Mouse (Mus musculus): Measurements from ENCODE around the gene Stpg3. TPM values are rescaled to one million over a fixed set of nuclear protein-coding genes. Genes with fewer than 3 reads are reported as not detected.

The Stpg3 gene
- polyA plus RNA-seq, 1 experiment from 2014 or later, result not detected

GRCm38 (mm10) chr2:25233421-25233820, 19.0 kb upstream of the Stpg3 start:
- Histone ChIP-seq H3K4me2 (replicated peaks) (no peak overlapping the region), H3K4me3 (no peak overlapping the region), H3K36me3 (no peaks in the 10 kb centered on the region), H3K27ac (no peak overlapping the region), H3K4me1 (peaks cover 6% of the 10 kb centered on the region), H3K27me3 (peaks cover 23% of the 10 kb centered on the region), H3K9me3 (replicated peaks) (no peaks in the 10 kb centered on the region), H3K9ac (no peak overlapping the region)
- whole genome bisulfite sequencing, result 85% methylated on average over 4 of the region's 4 CpGs
- ATAC-seq (ENCODE audit: low FRiP score), result no peak

- no peak for ATAC-seq (ENCODE audit: low FRiP score)
- H3K27me3 ChIP-seq, result peaks cover 19% of the 10 kb centered on the region
These were observed 16.6 kb upstream of the Stpg3 start for GRCm38 (mm10) chr2:25231038-25231437.

GRCm38 (mm10) chr2:25230581-25230980, 16.1 kb upstream of the Stpg3 start:
- H3K9ac ChIP-seq, result no peak overlapping the region
- no peaks in the 10 kb centered on the region for H3K9me3 ChIP-seq (replicated peaks)
- 87% methylated on average over 7 of the region's 7 CpGs for WGBS
- no peaks in the 10 kb centered on the region for H3K36me3 ChIP-seq
- H3K27me3 ChIP-seq, result peaks cover 18% of the 10 kb centered on the region
- no peak overlapping the region for H3K4me3 ChIP-seq
- H3K4me1 ChIP-seq, result peaks cover 10% of the 10 kb centered on the region
- no peak overlapping the region for H3K4me2 ChIP-seq (replicated peaks)
- no peak for ATAC-seq (ENCODE audit: low FRiP score)
- no peak overlapping the region for H3K27ac ChIP-seq

More at GRCm38 (mm10) chr2:25231038-25231437, 16.6 kb upstream of the Stpg3 start:
- no peaks in the 10 kb centered on the region for H3K36me3 ChIP-seq
- no peak overlapping the region for H3K27ac ChIP-seq
- 60% methylated on average over 12 of the region's 12 CpGs for WGBS
- no peak overlapping the region for H3K4me3 ChIP-seq
- peaks cover 7% of the 10 kb centered on the region for H3K4me1 ChIP-seq
- H3K4me2 ChIP-seq (replicated peaks), result no peak overlapping the region
- H3K9me3 ChIP-seq (replicated peaks), result no peaks in the 10 kb centered on the region
- H3K9ac ChIP-seq, result no peak overlapping the region

GRCm38 (mm10) chr2:25229582-25229981, 15.1 kb upstream of the Stpg3 start:
- H3K4me1 ChIP-seq, result peaks cover 12% of the 10 kb centered on the region
- H3K9me3 ChIP-seq (replicated peaks), result no peaks in the 10 kb centered on the region
- ATAC-seq (ENCODE audit: low FRiP score), result no peak
- no peak overlapping the region for H3K27ac ChIP-seq
- H3K36me3 ChIP-seq, result no peaks in the 10 kb centered on the region
- WGBS, result 85% methylated on average over 5 of the region's 5 CpGs
- no peak overlapping the region for H3K9ac ChIP-seq
- H3K4me2 ChIP-seq (replicated peaks), result no peak overlapping the region
- peaks cover 18% of the 10 kb centered on the region for H3K27me3 ChIP-seq
- no peak overlapping the region for H3K4me3 ChIP-seq

- no peak overlapping the region for H3K4me3 ChIP-seq
- ATAC-seq (ENCODE audit: low FRiP score), result no peak
- H3K9ac ChIP-seq, result peak overlapping the region; percentile 8; the same call in 1 of the 2 replicates
- 74% methylated on average over 6 of the region's 6 CpGs for WGBS
- peaks cover 13% of the 10 kb centered on the region for H3K27me3 ChIP-seq
- H3K4me2 ChIP-seq (replicated peaks), result peak overlapping the region; percentile 34; the same call in 1 of the 2 replicates
- no peaks in the 10 kb centered on the region for H3K9me3 ChIP-seq (replicated peaks)
- H3K4me1 ChIP-seq, result peaks cover 12% of the 10 kb centered on the region
- H3K36me3 ChIP-seq, result no peaks in the 10 kb centered on the region
- 0 out of 2 replicates have a peak overlapping the region, but pooled peaks have one; percentile 31 for H3K27ac ChIP-seq
These were observed 14.6 kb upstream of the Stpg3 start for GRCm38 (mm10) chr2:25228995-25229530.

- Histone ChIP-seq H3K27me3 (peaks cover 10% of the 10 kb centered on the region), H3K4me3 (0 out of 2 replicates have a peak overlapping the region, but pooled peaks have one; percentile 6), H3K4me1 (peaks cover 16% of the 10 kb centered on the region), H3K9ac (peak overlapping the region; percentile 8; the same call in 1 of the 2 replicates), H3K9me3 (replicated peaks) (no peaks in the 10 kb centered on the region), H3K36me3 (no peaks in the 10 kb centered on the region), H3K27ac (peak overlapping the region; percentile 31; the same call in 1 of the 2 replicates), H3K4me2 (replicated peaks) (peak overlapping the region; percentile 34)
- 2% methylated on average over 7 of the region's 7 CpGs for WGBS
- ATAC-seq (ENCODE audit: low FRiP score), result no peak
These were observed 14.0 kb upstream of the Stpg3 start for GRCm38 (mm10) chr2:25228431-25228889.

GRCm38 (mm10) chr2:25227406-25227805, 13.0 kb upstream of the Stpg3 start:
- H3K9ac ChIP-seq, result no peak overlapping the region

GRCm38 (mm10) chr2:25226864-25227263, 12.4 kb upstream of the Stpg3 start:
- no peak overlapping the region for H3K27ac ChIP-seq

More at GRCm38 (mm10) chr2:25227406-25227805, 13.0 kb upstream of the Stpg3 start:
- ATAC-seq (ENCODE audit: low FRiP score), result no peak
- 87% methylated on average over 4 of the region's 4 CpGs for WGBS
- Histone ChIP-seq H3K36me3 (no peaks in the 10 kb centered on the region), H3K4me1 (peaks cover 20% of the 10 kb centered on the region), H3K9me3 (replicated peaks) (no peaks in the 10 kb centered on the region), H3K27ac (no peak overlapping the region), H3K4me2 (replicated peaks) (no peak overlapping the region), H3K4me3 (no peak overlapping the region), H3K27me3 (peaks cover 10% of the 10 kb centered on the region)

GRCm38 (mm10) chr2:25225811-25226379, 11.5 kb upstream of the Stpg3 start:
- Histone ChIP-seq H3K9me3 (replicated peaks) (no peaks in the 10 kb centered on the region), H3K27ac (peak overlapping the region; percentile 97), H3K4me2 (replicated peaks) (peak overlapping the region; percentile 59), H3K4me1 (peaks cover 23% of the 10 kb centered on the region), H3K27me3 (0 out of 2 replicates have a peak, but pooled peaks cover 2% of the 10 kb centered on the region), H3K4me3 (no peak overlapping the region; the same call in 1 of the 2 replicates), H3K36me3 (peaks cover 5% of the 10 kb centered on the region), H3K9ac (no peak overlapping the region)
- WGBS, result 76% methylated on average over 8 of the region's 8 CpGs
- no peak for ATAC-seq (ENCODE audit: low FRiP score)

More at GRCm38 (mm10) chr2:25226864-25227263, 12.4 kb upstream of the Stpg3 start:
- peaks cover 8% of the 10 kb centered on the region for H3K27me3 ChIP-seq
- H3K4me3 ChIP-seq, result no peak overlapping the region
- H3K36me3 ChIP-seq, result peaks cover 1% of the 10 kb centered on the region
- H3K4me2 ChIP-seq (replicated peaks), result no peak overlapping the region
- peaks cover 20% of the 10 kb centered on the region for H3K4me1 ChIP-seq
- no peak for ATAC-seq (ENCODE audit: low FRiP score)
- no peak overlapping the region for H3K9ac ChIP-seq
- no peaks in the 10 kb centered on the region for H3K9me3 ChIP-seq (replicated peaks)
- WGBS, result 88% methylated on average over 5 of the region's 5 CpGs

GRCm38 (mm10) chr2:25224766-25225752, 10.6 kb upstream of the Stpg3 start:
- Histone ChIP-seq H3K9ac (peak overlapping the region; percentile 69), H3K4me2 (replicated peaks) (peak overlapping the region; percentile 59), H3K36me3 (peaks cover 5% of the 10 kb centered on the region), H3K27ac (peak overlapping the region; percentile 97), H3K27me3 (0 out of 2 replicates have a peak, but pooled peaks cover 2% of the 10 kb centered on the region), H3K4me1 (peaks cover 23% of the 10 kb centered on the region), H3K9me3 (replicated peaks) (no peaks in the 10 kb centered on the region), H3K4me3 (peak overlapping the region; percentile 72)
- peak; percentile 98 for ATAC-seq (ENCODE audit: low FRiP score)
- 2% methylated on average over 39 of the region's 41 CpGs for WGBS

- Histone ChIP-seq H3K9ac (peak within 1 kb of the TSS; percentile 84), H3K4me3 (peak within 1 kb of the TSS; percentile 72), H3K9me3 (replicated peaks) (no peaks in the 10 kb centered on the region), H3K36me3 (peaks cover 5% of the 10 kb centered on the region), H3K27ac (peak within 1 kb of the TSS; percentile 97), H3K27me3 (0 out of 2 replicates have a peak, but pooled peaks cover 2% of the 10 kb centered on the region), H3K4me2 (replicated peaks) (peak within 1 kb of the TSS; percentile 81), H3K4me1 (peaks cover 23% of the 10 kb centered on the region)
- no peak for ATAC-seq (ENCODE audit: low FRiP score)
- WGBS, result 0% methylated on average over 17 of the region's 17 CpGs
These were observed 10.0 kb upstream of the Stpg3 start, which contains the start of gene Tubb4b for GRCm38 (mm10) chr2:25224492-25224765. Tubb4b (minus strand) TSS chr2:25224702.

Measured in hindbrain, embryonic 12.5 days (tissue).